Mouse (Mus musculus): ENCODE data around the gene Meis2. TPM values are rescaled to one million over a fixed set of nuclear protein-coding genes. Genes with fewer than 3 reads are reported as not detected.

Gene Meis2
- polyA plus RNA-seq, 2 experiments: 0.69 to 1.5 TPM

- Histone ChIP-seq H3K4me3 (ENCODE audit: insufficient read depth in 1 of 2, low read depth in 2 of 2, low read length in 2 of 2) (no peak overlapping the region), H3K27ac (no peak overlapping the region), H3K27me3 (ENCODE audit: control insufficient read depth, insufficient read depth, low read length) (peaks cover 89% of the 10 kb centered on the region), H3K9me3 (ENCODE audit: control insufficient read depth, low read length) (no peaks in the 10 kb centered on the region), H3K4me1 (replicated peaks; ENCODE audit: control insufficient read depth in 2 of 2, insufficient read depth in 2 of 2, low read length in 1 of 2) (0 out of 4 replicates have a peak, but pooled peaks cover 0 to 1% of the 10 kb centered on the region in 2 experiments), H3K9ac (replicated peaks) (no peak overlapping the region), H3K4me2 (ENCODE audit: low read depth) (no peak overlapping the region), H3K36me3 (replicated peaks; ENCODE audit: control insufficient read depth, insufficient read depth, low read depth) (no peaks in the 10 kb centered on the region)
- no peak for TF ChIP-seq EP300 (IDR thresholded peaks at IDR 0.05; ENCODE audit: low read depth)
- no peak for TF ChIP-seq CTCF (IDR thresholded peaks at IDR 0.05; ENCODE audit: low read depth)
- ATAC-seq (ENCODE audit: insufficient read depth) (no peak), DNase-seq (ENCODE audit: low read depth in 3 of 3, low spot score in 3 of 3) (no peak)
- WGBS (ENCODE audit: insufficient replicate concordance): 15% methylated on average over 11 of the region's 11 CpGs
Observed at GRCm38 (mm10) chr2:115857123-115858080, 208.2 kb downstream of the Meis2 start.

DNA sequence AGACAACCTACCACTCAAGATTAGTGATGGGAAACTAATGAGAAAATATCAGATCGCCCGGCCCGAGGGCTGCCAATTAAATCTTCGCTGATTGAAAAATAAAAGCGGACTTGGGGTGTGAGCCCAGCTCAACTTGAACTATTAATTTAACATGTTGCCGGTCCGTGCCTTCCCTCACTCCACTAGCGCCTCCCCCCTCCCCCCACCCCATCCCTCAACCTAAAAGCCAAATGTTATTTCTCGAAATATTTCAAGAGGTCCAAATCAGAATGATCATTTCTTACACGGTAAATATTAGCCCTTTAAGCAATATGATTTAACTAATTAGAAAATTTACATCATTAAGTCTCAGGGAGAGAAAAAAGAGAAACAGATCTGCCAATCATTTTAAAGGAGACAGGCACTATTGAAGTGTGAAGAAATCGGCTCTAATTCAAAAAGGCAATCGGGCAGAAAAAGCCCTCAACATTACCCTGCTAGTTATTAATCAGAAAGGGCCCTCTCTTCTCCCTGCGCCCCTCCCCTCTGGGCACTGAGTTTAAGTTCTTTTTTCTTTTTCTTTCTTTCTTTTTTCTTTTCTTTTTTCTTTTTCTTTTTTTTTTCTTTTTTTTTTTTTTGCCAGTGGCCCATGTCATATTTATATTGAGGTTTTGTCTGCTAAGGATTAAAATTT is 209.1 kb downstream of the Meis2 start:
- Histone ChIP-seq H3K9ac (replicated peaks) (no peak overlapping the region), H3K4me2 (ENCODE audit: low read depth) (peak overlapping the region; percentile 44), H3K4me3 (ENCODE audit: insufficient read depth in 1 of 2, low read depth in 2 of 2, low read length in 2 of 2) (no peak overlapping the region; a peak in 1 of 4 replicates), H3K9me3 (ENCODE audit: control insufficient read depth, low read length) (no peaks in the 10 kb centered on the region), H3K4me1 (replicated peaks; ENCODE audit: control insufficient read depth in 2 of 2, insufficient read depth in 2 of 2, low read length in 1 of 2) (0 out of 4 replicates have a peak, but pooled peaks cover 0 to 1% of the 10 kb centered on the region in 2 experiments), H3K36me3 (replicated peaks; ENCODE audit: control insufficient read depth, insufficient read depth, low read depth) (no peaks in the 10 kb centered on the region), H3K27me3 (ENCODE audit: control insufficient read depth, insufficient read depth, low read length) (peaks cover 95% of the 10 kb centered on the region), H3K27ac (no peak overlapping the region)
- 5% methylated on average over 13 of the region's 13 CpGs for WGBS (ENCODE audit: insufficient replicate concordance)
- TF ChIP-seq CTCF (IDR thresholded peaks at IDR 0.05; ENCODE audit: low read depth): no peak
- no peak for TF ChIP-seq EP300 (IDR thresholded peaks at IDR 0.05; ENCODE audit: low read depth)
- no peak for DNase-seq (ENCODE audit: low read depth in 3 of 3, low spot score in 3 of 3)
- no peak for ATAC-seq (ENCODE audit: insufficient read depth)

GRCm38 (mm10) chr2:115855511-115856400 is 209.9 kb downstream of the Meis2 start:
- Histone ChIP-seq H3K4me2 (ENCODE audit: low read depth) (peak overlapping the region; percentile 44), H3K9ac (replicated peaks) (no peak overlapping the region), H3K36me3 (replicated peaks; ENCODE audit: control insufficient read depth, insufficient read depth, low read depth) (no peaks in the 10 kb centered on the region), H3K9me3 (ENCODE audit: control insufficient read depth, low read length) (no peaks in the 10 kb centered on the region), H3K4me1 (replicated peaks; ENCODE audit: control insufficient read depth in 2 of 2, insufficient read depth in 2 of 2, low read length in 1 of 2) (0 out of 4 replicates have a peak, but pooled peaks cover 0 to 1% of the 10 kb centered on the region in 2 experiments), H3K27me3 (ENCODE audit: control insufficient read depth, insufficient read depth, low read length) (peaks cover 88% of the 10 kb centered on the region), H3K4me3 (ENCODE audit: insufficient read depth in 1 of 2, low read depth in 2 of 2, low read length in 2 of 2) (peak overlapping the region in 1 of 2 experiments; percentile 1; a peak in 1 of 4 replicates), H3K27ac (no peak overlapping the region)
- TF ChIP-seq CTCF (IDR thresholded peaks at IDR 0.05; ENCODE audit: low read depth) (peak; percentile 88), EP300 (IDR thresholded peaks at IDR 0.05; ENCODE audit: low read depth) (no peak)
- ATAC-seq (ENCODE audit: insufficient read depth) (no peak), DNase-seq (ENCODE audit: low read depth in 3 of 3, low spot score in 3 of 3) (peak; percentile 20 to 33 (median 25))
- WGBS (ENCODE audit: insufficient replicate concordance): 1% methylated on average over 33 of the region's 33 CpGs

- no peak overlapping the region for H3K27ac ChIP-seq
- ATAC-seq (ENCODE audit: insufficient read depth) (no peak), DNase-seq (ENCODE audit: low read depth in 3 of 3, low spot score in 3 of 3) (no peak)
- H3K27me3 ChIP-seq (ENCODE audit: control insufficient read depth, insufficient read depth, low read length): peaks cover 79% of the 10 kb centered on the region
- H3K4me1 ChIP-seq (replicated peaks; ENCODE audit: control insufficient read depth in 2 of 2, insufficient read depth in 2 of 2, low read length in 1 of 2): no peaks in the 10 kb centered on the region
- H3K4me2 ChIP-seq (ENCODE audit: low read depth): no peak overlapping the region
- TF ChIP-seq CTCF (IDR thresholded peaks at IDR 0.05; ENCODE audit: low read depth) (no peak), EP300 (IDR thresholded peaks at IDR 0.05; ENCODE audit: low read depth) (no peak)
- no peak overlapping the region for H3K4me3 ChIP-seq (ENCODE audit: insufficient read depth in 1 of 2, low read depth in 2 of 2, low read length in 2 of 2)
- no peaks in the 10 kb centered on the region for H3K9me3 ChIP-seq (ENCODE audit: control insufficient read depth, low read length)
- H3K36me3 ChIP-seq (replicated peaks; ENCODE audit: control insufficient read depth, insufficient read depth, low read depth): no peaks in the 10 kb centered on the region
- WGBS (ENCODE audit: insufficient replicate concordance): 4% methylated on average over 25 of the region's 25 CpGs
- no peak overlapping the region for H3K9ac ChIP-seq (replicated peaks)
Observed at GRCm38 (mm10) chr2:115854828-115855311, 210.8 kb downstream of the Meis2 start.

Data from liver, embryonic 14.5 days (tissue).